Mouse (Mus musculus): ENCODE measurements around the gene Rbm43. TPM values are rescaled to one million over a fixed set of nuclear protein-coding genes. Genes with fewer than 3 reads are reported as not detected.

Gene Rbm43
- total RNA-seq (2021): 10 to 100 TPM; 16.7 to 20.3 TPM
- long read RNA-seq, experiment 1, transcript Rbm43-201 (5 exons, 2,057 nt): major isoform, 11 of 24 reads
- long read RNA-seq, experiment 1, partial matches to known transcripts: 2 of 24 reads
- long read RNA-seq, experiment 1, other reads (novel, unspliced or antisense): 8 of 24 reads
- long read RNA-seq, experiment 2, transcript Rbm43-201 (5 exons, 2,057 nt): major isoform, 13 of 21 reads
- long read RNA-seq, experiment 2, partial matches to known transcripts: 1 of 21 reads
- long read RNA-seq, experiment 2, other reads (novel, unspliced or antisense): 6 of 21 reads

- DNase-seq (ENCODE audit: low spot score in 2 of 2): peak; percentile 64 to 76
Observed at GRCm38 (mm10) chr2:51934574-51935334, at the start of gene Rbm43. TSS of gene Rbm43 (minus strand) at chr2:51935163.

- no peak for DNase-seq (ENCODE audit: low spot score in 2 of 2)
Observed at GRCm38 (mm10) chr2:51982288-51982687, 47.3 kb upstream of the Rbm43 start.

- DNase-seq (ENCODE audit: low spot score in 2 of 2): no peak
Observed at GRCm38 (mm10) chr2:51981630-51982029, 46.7 kb upstream of the Rbm43 start.

DNA sequence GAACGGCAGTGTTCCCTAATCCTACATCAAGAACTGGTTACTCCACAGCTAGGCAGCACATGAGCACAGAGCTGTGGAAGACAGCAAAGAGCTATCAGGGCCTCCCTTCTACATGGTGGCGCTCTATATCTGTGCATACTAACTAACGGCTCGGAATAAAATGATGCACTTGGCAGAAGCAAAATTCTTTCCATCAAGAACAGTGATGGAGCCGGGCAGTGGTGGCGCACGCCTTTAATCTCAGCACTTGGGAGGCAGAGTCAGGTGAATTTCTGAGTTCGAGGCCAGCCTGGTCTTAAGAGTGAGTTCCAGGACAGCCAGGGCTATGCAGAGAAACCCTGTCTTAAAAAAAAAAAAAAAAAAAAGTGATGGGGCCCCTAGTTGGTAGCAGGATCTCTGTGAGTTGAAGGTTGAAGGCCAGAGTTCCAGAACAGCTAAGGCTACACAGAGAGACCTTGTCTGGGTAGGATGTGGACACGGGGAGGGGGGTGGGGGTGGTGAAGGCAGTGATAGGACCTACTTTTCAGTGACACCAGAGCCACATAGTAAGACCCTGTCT, 38.5 kb upstream of the Rbm43 start, which contains the start of gene Nmi:
TSS of gene Nmi (minus strand) at position 85 of the 559 bp plus-strand sequence.
- peak in 1 of 2 experiments; percentile 4 for DNase-seq (ENCODE audit: low spot score in 2 of 2)

GRCm38 (mm10) chr2:51972641-51973409, 37.9 kb upstream of the Rbm43 start:
- peak; percentile 12 to 19 for DNase-seq (ENCODE audit: low spot score in 2 of 2)

- DNase-seq (ENCODE audit: low spot score in 2 of 2): no peak
Observed at GRCm38 (mm10) chr2:51972142-51972541, 37.2 kb upstream of the Rbm43 start.

DNA sequence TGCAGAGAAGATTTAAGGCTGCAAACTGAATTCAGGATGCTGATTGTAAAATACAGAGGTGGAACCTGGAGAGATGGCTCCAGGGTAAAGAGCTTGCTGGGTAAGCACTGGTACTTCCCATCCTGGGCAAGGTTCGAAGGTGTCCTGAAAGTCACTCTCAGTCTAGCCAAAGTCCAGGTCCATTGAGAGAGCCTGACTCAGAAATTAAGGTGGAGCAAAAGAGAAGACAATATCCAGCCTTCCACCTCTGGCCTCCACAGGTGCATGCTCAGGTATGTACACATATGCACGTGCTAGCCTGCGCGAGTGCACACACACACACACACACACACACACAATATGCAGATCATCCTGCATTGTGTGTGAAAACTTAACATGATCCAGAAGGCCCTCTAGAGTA, 35.9 kb upstream of the Rbm43 start:
- no peak for DNase-seq (ENCODE audit: low spot score in 2 of 2)

DNA sequence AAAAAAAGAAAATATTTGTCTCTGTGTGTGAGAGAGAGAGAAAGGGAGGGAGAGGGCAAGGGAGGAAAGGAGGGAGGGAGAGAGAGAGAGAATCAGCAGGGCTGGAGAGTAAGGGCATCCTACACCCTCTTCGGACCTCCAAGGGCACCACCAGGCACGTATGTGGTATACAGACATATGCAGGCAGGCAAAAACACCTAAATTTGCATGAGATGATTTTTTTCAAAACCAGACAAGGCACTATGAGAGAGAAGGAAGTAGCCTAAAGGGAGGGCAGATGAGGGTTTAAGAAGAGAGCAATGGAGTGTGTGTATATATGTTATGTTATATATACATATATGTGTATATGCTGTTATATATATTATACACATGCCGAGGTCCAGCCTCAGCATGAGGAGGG, 32.3 kb upstream of the Rbm43 start:
- no peak for DNase-seq (ENCODE audit: low spot score in 2 of 2)

DNA sequence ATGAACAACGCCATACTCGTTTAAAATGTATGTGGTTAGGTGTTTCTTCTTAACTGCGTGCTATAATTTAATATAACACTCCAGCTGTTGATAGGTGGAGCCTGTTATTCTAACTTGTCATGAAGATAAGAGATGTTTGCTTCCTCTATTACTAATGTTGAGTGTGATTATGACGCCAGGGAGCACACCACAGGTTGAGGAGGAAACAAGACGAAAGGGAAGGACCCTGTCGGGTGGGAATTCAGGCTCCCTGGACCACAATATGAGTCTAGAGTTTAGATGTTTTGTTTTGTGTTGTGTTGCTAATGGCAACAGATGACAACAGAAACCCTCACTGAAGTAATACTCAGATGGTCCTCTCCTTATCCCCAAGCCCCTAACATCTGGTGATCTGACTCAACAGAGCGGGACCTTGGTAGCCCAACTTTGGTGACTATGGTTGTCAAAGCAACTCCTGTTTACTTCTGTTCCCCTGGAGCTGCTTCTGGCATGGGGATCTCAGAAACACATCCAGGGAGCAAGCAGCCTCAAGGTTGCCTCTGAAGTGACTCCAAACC, 18.8 kb upstream of the Rbm43 start:
- DNase-seq (ENCODE audit: low spot score in 2 of 2): no peak

DNA sequence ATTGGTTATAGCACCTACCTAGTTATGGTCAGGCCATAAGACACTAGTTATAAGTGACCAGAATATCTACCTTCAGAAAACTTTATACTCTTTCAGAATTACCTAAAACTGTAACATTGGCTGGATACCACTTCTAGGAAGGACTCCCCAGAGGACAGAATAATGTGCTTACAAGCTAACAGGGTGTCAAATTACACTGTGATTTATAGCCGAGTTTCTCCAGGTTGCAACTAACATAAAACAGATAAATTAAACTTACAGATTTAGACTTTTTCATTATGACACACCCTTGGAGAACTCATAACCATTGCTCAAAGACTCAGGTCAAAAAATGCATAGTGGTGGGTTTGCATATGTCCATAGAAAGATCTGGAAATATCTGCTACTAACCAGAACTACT, 15.9 kb upstream of the Rbm43 start:
- no peak for DNase-seq (ENCODE audit: low spot score in 2 of 2)

DNA sequence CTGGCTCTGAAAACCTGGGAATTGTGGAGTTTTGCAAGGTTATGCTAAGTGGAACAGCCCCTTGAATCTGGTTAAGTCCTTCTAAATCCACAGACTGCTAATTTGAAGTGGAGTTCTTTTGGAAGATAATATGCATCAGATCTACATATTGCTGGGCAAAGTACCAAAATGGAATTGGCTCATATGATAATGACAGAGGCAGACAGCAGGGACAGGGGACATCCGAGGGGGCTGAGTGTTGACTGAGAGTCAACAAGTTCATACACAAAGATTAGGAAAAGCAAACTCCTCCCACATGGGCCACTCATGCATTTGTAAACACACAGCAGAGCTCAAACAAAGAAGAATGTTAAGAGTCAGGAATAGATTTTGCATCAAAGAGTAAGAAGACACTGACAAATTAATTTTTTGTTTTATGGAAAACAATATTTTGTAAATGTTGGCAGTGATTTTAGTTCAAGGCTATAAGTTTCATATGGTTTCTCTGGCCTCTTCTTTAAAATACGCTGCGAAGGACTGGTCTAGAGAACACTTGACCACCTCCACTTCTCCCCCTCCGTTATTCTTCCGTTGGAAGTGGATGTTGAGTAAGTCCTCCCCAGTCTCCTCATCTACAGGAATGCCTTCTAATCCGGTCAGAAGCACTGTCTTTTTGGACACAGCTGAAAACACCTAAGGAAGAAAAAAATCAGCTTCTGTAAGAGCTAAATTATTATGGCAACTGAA, 13.3 kb upstream of the Rbm43 start:
- no peak for DNase-seq (ENCODE audit: low spot score in 2 of 2)

GRCm38 (mm10) chr2:51945812-51946211, 10.8 kb upstream of the Rbm43 start:
- DNase-seq (ENCODE audit: low spot score in 2 of 2): no peak

- DNase-seq (ENCODE audit: low spot score in 2 of 2): no peak
Observed at GRCm38 (mm10) chr2:51941832-51942231, 6.9 kb upstream of the Rbm43 start.

DNA sequence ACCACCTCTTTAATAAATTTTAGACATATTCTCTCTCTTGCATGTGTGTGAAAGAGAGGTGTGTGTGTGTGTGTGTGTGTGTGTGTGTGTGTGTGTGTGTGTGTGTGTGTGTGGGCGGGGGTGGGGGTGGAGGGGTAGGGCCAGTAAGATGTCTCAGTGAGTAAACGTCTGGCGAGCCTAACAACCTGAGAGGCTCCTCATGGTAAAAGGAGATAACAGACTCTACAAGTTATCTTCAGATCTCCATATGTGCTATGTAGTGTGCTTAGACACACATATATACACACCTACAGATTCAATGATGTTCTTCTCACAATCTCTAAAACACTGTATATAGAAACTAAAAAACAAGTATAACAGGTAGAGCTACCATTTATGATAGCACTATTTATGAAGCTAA, 3.8 kb upstream of the Rbm43 start:
- no peak for DNase-seq (ENCODE audit: low spot score in 2 of 2)

GRCm38 (mm10) chr2:51937004-51937403, 2.0 kb upstream of the Rbm43 start:
- DNase-seq (ENCODE audit: low spot score in 2 of 2): no peak

DNA sequence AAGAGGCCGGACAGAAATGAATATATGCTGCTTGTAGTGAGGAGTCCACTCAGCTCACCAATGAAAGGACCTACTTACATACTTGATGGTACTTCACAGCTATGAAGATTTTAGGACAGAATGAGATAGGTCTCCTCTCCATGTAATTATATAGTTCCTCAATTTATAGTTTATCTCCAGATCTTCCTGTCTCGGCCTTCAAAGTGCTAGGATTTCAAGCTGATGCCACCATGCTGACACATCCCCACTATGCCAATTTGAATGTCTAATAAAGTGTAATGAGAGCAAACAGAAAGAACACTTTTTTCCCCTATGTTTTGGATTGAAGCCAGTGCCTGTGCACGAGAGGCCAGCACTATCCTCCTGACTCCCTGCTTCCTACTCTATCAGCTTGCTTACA, 1.6 kb upstream of the Rbm43 start:
- DNase-seq (ENCODE audit: low spot score in 2 of 2): no peak

DNA sequence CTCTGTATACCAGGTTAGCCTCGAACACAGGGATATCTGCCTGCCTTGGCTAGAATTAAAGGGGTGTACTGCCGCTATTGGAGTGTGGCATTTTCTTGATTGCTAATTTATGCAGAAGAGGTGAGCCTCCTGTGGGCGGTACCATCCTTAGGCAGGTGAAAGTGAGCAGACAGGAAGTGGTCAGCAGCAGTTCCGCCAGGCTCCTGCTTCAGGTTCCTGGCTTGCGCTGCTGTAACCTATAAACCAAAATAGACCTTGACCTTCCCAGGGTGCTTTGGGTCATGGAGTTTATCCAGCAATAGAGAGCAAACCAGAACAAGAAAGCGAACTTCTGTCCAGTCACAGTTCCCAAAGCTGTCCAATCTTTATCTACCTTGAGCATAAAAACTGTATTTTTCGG, 958 bp upstream of the Rbm43 start:
- DNase-seq (ENCODE audit: low spot score in 2 of 2): no peak

- no peak for DNase-seq (ENCODE audit: low spot score in 2 of 2)
Observed at GRCm38 (mm10) chr2:51933341-51934134, 1.4 kb downstream of the Rbm43 start.

DNA sequence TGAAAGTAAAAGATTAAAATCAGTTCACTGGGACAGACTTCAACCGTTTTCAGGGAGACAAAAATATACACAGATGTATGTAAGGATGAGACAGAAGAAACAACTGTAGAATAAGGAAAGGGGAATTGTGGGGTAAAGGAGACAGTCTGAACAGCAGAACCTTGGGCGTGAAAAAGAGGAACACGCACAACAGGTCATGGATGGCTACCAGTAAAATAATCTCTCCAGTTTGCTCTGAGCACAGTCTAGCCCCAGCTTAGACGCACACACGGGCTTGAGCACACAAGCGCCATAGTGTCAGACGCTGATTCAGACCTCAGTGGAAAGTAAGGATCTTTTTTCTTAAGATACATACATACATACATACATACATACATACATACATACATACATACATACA, 3.7 kb downstream of the Rbm43 start:
- no peak for DNase-seq (ENCODE audit: low spot score in 2 of 2)
